Mouse (Mus musculus) heart, postnatal 14 days (tissue): Measurements from ENCODE around the gene Atg5. TPM values are rescaled to one million over a fixed set of nuclear protein-coding genes. Genes with fewer than 3 reads are reported as not detected.

Experiments used
- DNase-seq, 2 experiments: peaks; one replicate each; pipeline ENCODE4 v3.0.0; 2021 to 2022
- intact Hi-C: fragments of 180-260 bp; cut with DNase I; formaldehyde crosslinking; loops from one replicate; pipeline ENCODE4 v1.15.1; 2025
- microRNA-seq, 2 experiments: library from miRNA; unstranded; fragments of <30 nt; microRNA quantifications; one replicate each; pipeline ENCODE4 v1.2.0; 2021 to 2022
- total RNA-seq, 2 experiments: library from RNA; stranded (reverse); gene quantifications; 2 replicates each; pipeline ENCODE4 v1.2.3; 2021

Atg5 gene
- total RNA-seq, 2 experiments from 2014 or later, result 14.4 TPM

DNA sequence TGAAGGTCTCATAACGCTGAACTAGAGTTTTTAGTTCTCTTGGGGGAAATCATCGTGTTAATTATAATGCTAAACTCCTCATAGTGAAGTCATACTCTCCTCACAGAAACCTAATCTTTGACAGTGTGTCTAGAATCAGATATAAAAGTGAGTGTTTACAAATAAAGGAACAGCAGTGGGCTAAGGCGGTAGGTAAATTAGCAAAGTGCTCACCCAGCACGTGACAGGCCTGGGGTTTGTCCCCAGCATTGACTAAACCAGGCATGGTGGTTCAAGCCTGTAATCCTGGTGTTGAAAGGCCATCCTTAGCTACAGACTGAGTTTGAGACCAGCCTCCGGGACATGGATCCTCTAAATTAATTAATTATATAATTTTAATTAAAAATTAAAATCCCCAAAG lies 110.2 kb downstream of the Atg5 start:
- DNase-seq, result no peak
- intact Hi-C loops, result no loop called here

DNA sequence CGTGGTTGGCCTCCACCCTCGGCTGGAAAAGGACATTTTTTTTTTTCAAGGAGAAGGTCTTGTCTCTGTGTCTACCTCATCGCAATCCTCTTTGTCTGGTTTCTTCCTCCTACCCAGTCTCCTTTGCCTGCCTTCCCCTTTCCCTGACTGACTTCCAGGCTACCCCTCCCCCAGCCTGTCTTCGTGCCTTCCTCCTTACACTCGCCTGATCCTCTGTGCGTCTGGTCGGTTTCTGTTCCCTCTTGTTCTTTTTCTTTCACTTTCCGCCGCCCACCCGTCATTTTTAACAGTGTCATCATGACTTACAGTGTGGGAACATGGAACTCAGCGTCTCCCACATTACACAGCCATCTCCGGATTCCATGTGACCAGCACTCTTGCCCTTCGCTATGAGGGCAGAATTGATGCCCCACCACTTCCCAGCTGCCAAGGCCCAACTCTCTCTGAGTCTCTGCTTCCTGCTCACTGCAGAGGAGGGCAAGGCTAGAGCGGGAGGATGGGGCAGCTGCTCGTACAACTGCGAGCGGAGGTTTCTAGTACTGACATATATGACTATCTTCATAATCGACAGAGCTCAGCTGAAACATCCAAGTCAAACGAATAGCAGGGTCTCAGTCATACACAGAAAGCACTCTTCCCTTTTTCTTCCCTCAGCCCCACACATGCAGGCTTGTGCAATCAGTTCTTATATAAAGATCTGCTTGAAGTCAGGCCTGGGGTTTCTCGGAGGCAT lies 112.5 kb downstream of the Atg5 start:
- intact Hi-C loops, result loop anchor here (5.0 kb wide), 1 partner anchor 67 kb away; no protein-coding TSS in a partner anchor
- peak; percentile 45 to 61 for DNase-seq

DNA sequence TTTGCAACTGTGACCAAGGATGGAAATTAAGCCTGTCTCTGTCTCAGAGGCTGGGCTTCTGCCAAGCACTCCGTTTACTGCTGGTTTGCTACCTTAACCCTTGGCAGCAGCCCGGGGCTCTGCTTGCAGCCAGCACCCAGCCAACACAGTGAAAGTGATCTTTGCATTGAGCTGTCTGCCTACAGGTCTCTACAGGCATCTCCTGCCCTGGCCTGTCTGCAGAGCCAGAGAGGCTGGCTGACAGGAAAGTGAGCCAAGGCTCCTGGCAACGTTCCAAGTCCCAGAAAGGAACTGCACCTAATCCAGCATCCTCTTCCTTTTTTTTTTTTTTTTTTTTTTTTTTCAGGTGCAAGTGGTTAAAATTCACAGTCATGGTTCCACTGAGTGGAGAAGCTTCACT lies 113.2 kb downstream of the Atg5 start:
- DNase-seq, result peak; percentile 68 to 75
- intact Hi-C loops, result loop anchor here (5.0 kb wide), 1 partner anchor 66 kb away; no protein-coding TSS in a partner anchor

DNA sequence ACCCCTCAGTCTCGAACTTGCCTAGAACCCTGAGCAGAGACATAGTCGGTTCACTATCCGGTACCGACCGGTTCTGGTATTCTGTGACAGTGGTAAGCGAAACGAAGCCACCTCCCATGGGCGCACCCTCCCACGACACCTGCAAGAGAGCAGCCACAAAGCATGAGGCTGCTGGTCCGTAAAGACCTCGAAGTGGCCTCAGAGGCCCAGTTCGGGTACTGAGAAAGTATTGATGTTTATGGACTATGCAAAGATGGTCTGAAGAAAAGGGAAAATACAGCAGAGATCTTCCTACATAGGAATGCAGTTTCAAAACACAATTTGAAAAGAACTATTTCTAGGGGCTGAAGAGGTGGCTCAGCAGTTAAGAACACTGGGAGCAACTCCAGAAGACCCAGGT lies 113.8 kb downstream of the Atg5 start:
- intact Hi-C loops, result loop anchor here (5.0 kb wide), 1 partner anchor 65 kb away; no protein-coding TSS in a partner anchor
- DNase-seq, result no peak

DNA sequence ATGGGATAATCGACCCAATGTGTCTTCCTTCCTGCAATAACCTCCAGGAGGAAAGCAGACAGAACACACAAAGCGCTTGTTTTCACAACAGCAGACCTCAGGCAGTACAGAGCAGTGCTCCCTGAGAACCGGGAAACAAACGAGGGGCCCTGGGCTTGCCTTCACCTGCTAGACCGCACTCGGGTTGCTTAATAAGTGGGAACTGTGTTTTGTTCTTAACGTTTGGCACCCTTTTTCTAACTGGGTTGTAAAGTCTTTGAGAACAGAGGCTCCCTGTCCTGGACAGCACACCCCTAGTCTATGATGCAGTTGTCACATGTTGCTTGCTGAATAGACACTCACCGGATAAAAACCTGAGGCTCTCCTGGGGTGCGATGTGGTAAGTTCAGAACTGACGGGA lies 115.1 kb downstream of the Atg5 start:
- intact Hi-C loops, result loop anchor here (5.0 kb wide), 1 partner anchor 64 kb away; no protein-coding TSS in a partner anchor
- DNase-seq, result no peak

DNA sequence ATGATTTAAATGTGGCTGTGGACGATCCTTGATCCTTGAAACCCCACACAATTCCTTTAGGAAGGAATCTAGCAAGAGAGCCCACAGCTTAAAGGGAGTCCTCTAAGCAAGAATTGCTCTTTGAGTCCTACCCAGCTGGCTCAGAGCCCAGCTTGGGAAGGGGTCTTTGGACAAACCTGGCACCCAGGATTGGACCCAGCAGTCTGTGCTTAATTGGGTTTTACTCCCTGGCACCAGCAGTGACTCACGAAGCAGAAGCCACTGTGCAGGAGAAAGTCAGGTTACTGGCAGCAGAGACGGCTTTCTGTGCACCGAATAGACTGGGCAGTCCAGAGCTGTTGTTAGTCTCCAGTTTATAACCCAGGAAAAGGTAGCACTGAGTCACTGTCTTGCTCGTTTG lies 117.1 kb downstream of the Atg5 start:
- DNase-seq, result no peak
- intact Hi-C loops, result no loop called here

DNA sequence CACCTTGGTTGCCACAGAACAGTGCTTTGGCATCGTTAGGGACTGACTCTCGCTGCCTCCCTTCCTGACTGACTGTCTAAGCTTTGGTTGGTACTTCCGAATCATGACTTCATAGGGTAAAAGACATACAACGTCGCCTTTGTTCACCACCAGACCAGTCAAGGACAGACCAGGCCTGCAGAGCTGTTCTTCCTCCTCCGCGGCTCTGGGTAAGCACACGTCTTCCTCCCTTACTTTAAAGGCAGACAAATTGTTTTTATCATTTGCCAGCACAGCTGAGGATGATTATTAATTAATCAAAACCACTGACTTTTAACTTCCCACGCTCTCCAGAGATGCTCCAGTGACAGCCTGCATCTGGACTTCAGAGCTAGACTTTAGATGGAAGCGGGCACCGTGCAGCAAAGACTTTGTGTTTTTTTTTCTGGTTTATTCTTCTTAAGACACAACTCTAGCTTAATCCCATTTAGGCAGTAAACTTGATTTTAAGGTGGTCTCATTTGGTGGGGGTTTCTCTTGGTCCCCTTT lies 120.6 kb downstream of the Atg5 start:
- no peak for DNase-seq
- intact Hi-C loops, result no loop called here

DNA sequence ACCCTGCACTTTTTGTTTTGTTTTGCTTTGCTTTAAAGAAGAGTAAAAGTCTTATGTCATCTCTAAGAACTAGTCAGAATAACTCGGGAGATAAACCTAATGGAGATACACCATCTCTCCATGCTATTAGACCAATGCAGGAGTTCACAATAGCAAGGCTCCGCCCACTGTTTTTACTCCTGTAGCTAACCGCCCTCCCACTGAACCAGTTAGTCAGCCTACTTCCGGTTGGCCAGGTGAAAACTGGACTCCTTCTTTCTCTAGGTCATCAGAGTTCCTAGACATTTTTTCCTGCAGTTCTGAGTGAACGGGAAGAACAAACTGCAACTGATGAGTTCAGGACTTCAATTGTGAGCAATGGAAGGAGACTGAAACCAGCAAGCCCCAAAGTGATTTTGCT lies 122.1 kb downstream of the Atg5 start:
- DNase-seq, result no peak

DNA sequence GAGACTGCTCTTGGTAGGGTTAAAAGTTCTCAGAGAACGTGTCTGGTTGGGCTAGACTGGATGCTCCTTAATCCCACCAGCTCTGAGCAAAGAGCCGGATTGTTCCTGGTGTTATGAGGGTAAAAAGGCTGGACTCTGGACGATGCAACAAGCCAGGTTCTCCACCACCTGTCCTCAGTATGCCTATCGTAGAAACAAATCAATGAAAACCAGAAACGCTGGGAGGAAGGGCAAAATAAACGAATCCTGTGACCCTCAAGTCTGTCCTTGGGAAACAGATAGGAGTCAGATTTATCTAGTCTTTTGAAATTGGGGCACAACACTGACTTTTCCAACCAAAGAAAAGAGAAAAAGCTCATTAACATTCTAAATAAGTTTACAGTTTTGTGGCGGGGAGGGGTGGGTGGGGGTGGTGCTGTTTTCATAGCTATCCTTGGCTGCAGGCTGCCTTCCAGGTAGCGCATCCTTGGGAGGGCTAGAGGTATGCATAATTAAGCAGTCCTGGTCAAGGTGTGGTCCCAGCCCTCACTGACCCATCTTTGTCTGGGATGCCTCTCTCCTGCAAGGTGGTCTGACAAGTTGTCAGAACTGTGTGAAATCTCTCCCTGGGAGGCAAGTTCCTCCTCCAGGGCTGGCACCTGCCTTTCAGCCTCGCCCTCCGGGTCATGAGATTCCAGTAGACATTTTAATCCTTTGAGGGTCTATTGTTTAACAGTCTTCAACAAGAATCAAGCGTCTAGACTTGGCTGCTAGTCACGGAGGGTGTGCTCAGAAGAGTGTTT lies 123.5 kb downstream of the Atg5 start:
- DNase-seq, result no peak
- intact Hi-C loops, result no loop called here

More for the DNA sequence above, 122.1 kb downstream of the Atg5 start:
- intact Hi-C loops, result no loop called here

DNA sequence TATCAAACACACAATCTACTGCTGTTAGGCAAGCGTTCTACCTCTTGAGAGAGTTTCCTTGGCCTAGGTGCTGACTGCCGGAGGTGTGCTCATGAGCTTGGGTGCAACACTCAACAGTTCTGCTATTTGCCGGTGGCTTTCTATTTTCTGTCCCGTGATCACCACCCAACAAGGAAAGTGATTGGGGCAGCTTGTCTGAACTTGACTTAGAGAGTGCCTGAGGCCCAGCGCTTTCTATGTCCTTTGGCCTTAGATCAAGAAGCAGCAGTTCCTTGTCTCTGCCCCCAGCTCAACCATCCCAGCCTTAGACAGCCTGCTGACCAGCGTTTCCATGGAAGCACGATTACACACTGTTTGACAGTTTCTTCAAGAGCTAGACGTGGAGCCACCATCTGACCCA lies 124.7 kb downstream of the Atg5 start:
- intact Hi-C loops, result no loop called here
- DNase-seq, result no peak

DNA sequence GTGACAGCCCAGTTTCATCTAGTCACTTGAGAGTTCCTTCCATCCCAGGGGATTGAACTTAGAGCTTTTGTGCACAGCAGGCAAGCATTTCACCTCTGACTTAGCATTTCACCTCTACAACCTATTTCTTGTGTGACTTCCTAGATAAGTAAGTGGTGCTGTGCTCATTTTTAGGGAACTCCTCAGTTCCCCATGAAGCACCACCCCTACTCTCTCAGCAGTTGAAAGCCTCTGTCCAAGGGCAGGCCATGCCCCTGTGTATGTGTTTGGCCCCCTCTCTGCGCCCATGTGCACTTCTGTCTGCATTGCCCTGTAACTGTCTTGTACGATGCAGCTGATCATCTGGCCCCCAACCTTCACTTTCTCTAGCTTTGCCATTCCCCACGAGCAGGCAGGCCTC lies 132.0 kb downstream of the Atg5 start:
- intact Hi-C loops, result no loop called here

DNA sequence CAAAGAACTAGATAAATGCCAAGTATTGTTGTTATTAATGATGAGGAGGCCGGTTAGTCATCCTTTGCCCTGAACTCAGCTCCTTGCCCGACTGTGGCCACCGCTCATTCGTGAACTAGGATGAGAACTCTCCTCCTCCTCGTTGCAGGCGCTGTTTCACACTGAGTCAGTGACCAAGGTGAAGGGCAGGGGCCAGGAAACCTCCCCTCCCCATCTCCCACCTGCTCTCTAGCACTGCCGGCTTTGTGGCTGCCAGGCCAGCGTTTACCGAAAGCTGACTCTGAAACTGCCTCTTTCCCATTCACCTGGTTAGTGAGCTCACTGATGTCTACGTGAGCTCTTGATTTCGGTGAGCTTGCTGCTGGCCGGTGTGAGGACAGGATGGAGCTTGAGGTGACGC lies 132.4 kb downstream of the Atg5 start:
- DNase-seq, result no peak
- intact Hi-C loops, result no loop called here

More for the DNA sequence above, 132.0 kb downstream of the Atg5 start:
- DNase-seq, result no peak

DNA sequence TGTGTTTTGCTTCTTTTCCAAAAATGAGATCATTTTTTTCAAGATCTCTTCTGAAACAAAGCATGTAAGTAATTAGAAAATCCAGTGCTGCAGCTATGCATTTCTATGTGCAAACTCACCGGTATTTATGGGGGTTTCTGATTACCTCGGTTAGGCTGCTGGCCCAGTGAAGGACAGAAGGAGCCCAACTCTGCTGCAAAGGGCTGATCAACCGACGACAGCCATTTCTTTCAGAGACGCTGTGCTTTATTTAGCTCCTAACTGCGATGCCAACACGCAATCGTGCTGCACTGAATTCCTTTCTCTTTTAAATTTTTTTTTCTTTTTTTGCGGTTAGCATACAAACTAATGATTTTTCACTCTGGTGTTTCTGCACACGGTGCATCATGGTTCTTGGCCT lies 133.4 kb downstream of the Atg5 start:
- intact Hi-C loops, result no loop called here
- DNase-seq, result no peak

DNA sequence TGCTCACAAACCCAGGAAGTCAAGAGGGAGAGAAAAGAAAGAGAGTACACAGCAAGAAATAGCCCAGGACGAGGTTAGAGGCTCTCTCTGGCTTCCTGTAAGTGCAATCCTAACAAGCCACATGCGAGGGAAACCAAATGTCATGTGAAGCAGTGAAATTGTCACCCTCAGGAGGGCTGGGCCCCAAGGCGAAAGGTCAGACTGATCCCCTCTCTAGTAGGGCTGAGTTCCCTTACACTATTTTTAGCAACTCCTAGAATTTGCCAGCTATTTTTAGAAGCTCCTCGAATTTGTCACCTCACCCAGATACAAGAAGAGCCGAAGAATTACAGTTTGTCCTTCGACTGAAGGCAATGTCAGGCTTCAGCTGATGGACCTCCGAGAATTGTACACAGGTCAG lies 135.3 kb downstream of the Atg5 start:
- DNase-seq, result no peak
- intact Hi-C loops, result no loop called here

DNA sequence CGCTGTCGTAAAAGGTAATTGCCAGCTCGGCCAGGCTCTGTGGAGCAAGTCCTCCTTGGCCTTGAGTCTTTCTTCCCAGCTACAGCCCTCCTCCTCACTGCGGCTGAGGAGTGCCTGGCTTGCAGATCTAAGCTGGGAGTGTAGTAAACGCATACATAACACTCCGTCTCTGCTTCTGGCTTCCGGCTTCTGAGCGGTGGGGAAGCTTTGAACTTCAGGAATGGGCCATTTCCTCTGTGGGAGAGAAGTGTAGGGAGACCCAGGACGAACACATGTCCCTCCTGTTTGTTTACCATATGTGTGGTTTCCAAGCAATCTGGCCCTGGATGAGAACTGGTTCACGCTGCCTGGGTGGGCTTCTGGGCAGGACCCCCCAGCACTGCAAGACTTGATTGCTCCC lies 140.9 kb downstream of the Atg5 start:
- intact Hi-C loops, result no loop called here
- no peak for DNase-seq

DNA sequence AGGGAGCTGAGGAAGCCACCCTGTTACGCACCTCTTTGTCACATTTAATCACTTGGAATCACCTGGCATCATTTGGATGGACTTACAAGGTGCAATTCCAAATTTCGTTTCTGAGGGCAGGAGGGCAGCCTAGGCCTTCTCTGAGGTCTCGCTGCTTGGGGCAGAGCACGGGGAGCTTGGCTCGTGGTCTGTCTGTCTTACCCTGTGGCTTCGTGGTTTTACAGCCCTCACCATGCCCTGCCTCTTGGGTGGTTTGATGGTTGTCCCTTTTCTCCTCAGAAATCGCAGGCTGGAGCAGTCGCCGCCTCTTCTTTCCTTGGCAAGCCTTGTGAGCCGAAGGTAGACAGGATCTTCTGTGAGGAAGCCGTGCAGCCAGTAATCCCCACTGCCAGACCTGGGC lies 141.8 kb downstream of the Atg5 start:
- intact Hi-C loops, result no loop called here
- no peak for DNase-seq

Small RNA genes lying within 50 kb of the gene (microRNA-seq; reads per million reads assigned to microRNA genes)
- gene Mir1929, result 0.60 to 1.1 reads per million in 2 experiments

Other genes starting within 250 kb of the Atg5 start
- 1 to 10 TPM; 2.1 to 3.0 TPM for gene Crybg1, start 119.5 kb upstream of the Atg5 start, total RNA-seq